Mouse (Mus musculus) lung, adult 2 months (tissue): ENCODE measurements around the gene Ddx17. TPM values are rescaled to one million over a fixed set of nuclear protein-coding genes. Genes with fewer than 3 reads are reported as not detected.
A peak's percentile ranks its signal among the peaks of the same experiment; 100 is the strongest.

Experiments
- DNase-seq: peaks from one replicate; pipeline ENCODE4 v3.0.0; 2022
- H3K4me1 ChIP-seq: fragments of 200-500 bp; 2 replicates; pipeline ENCODE4 v1.6.1; 2011; ENCODE audit warnings: low read length; ENCODE audit not compliant: control insufficient read depth, insufficient read depth
- H3K4me3 ChIP-seq: fragments of 200-500 bp; replicated peaks from 2 replicates; pipeline ENCODE3; 2011; ENCODE audit warnings: low read depth, mild to moderate bottlenecking, control low read depth, low read length; ENCODE audit errors: extremely low read depth
- CTCF ChIP-seq: fragments of 200-500 bp; IDR thresholded peaks from 2 replicates; pipeline ENCODE4 v1.5.1; 2011; ENCODE audit warnings: mild to moderate bottlenecking, low read length, control low read depth; ENCODE audit not compliant: insufficient read depth
- POLR2A ChIP-seq: fragments of 200-500 bp; IDR thresholded peaks from 2 replicates; pipeline ENCODE4 v1.6.1; 2011; ENCODE audit warnings: low read depth, mild to moderate bottlenecking, control low read depth, low read length, borderline replicate concordance; ENCODE audit errors: extremely low read depth
- WGBS: fragments of 180-500 bp; shearing (Covaris S2); methylation state at CpG from one replicate; pipeline ENCODE4 v1.1.7; 2018; 5-methylcytosine and 5-hydroxymethylcytosine counted together
- polyA plus RNA-seq: library from polyadenylated mRNA; depleted of rRNA; stranded (reverse); fragments of >200 nt; gene quantifications from 2 replicates; pipeline ENCODE4 v1.2.3, GENCODE M21; 2012; rRNA removed

Ddx17 gene
- 255 and 299 TPM in 2 replicates for polyA plus RNA-seq

DNA sequence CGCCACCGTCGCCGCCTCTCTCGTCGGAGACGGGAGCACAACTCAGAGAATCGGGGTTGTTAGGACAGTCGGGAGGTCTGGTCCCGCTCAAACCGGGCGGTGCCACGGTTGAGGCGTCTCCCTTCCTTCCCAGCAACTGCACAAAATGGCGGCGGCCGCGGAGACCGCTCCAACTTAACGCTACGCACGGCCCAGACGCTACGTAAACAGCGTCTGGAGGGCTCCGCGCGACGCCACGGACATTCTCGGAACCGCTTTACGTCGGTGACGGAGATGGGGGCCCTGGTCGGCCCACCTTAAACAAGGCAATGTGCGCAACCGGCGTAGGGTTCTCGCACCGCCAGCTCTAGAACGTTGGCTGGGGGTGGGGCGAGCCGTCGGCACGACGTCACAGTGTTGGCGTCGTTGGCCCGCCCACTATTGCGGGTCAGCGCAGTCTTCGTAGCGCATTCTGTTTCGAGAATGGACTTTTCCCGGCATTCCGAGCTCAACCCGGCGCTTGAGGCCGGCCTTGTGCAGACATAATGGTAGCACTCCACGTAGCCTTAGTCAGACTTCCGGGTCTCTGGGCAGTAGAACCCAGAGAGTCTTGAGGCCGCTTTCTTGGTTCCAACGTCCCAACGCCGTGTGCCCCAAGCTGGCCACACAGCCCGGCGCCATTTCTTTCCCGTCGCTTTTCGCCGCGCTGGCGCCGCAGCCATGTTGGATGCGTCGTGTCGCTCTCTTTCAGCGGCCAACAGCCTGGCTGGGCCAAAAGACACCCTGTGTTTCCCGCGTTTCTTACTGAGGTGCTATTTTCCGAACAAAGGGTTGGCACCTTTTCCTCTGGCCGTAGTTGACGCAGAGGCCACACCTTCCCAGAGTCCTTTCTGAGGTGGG lies at the start of gene Ddx17:
Ddx17 (minus strand) TSS at position 332 of the 879 bp plus-strand sequence.
- Histone ChIP-seq H3K4me3 (peak within 1 kb of the TSS; percentile 94), H3K4me1 (peaks cover 4% of the 10 kb centered on the region)
- TF ChIP-seq POLR2A (peak; percentile 97; the same call in 1 of the 2 replicates), CTCF (no peak)
- peak; percentile 99 for DNase-seq
- WGBS, result 2% methylated on average over 84 of the region's 84 CpGs

DNA sequence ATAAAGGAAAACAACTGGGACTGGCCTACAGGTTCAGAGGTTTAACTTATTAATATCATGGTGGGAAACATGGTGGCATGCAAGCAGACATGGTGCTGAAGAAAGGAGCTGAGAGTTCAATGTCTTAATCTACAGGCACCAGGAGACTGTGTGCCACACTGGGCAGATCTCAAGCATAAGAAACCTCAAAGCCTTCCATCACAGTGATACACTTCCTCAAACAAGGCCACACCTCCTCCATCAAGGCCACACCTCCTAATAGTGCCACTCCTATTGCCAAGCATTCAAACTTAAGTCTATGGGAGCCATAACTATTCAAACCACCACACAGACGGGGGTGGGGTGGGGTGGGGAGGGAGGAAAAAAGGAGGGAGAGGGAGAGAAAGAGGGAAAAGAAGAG lies 35.0 kb upstream of the Ddx17 start:
- 71% methylated on average over 1 of the region's 1 CpGs for WGBS
- H3K4me3 ChIP-seq, result no peak overlapping the region
- DNase-seq, result no peak
- H3K4me1 ChIP-seq, result no peaks in the 10 kb centered on the region
- TF ChIP-seq POLR2A (no peak), CTCF (no peak)

DNA sequence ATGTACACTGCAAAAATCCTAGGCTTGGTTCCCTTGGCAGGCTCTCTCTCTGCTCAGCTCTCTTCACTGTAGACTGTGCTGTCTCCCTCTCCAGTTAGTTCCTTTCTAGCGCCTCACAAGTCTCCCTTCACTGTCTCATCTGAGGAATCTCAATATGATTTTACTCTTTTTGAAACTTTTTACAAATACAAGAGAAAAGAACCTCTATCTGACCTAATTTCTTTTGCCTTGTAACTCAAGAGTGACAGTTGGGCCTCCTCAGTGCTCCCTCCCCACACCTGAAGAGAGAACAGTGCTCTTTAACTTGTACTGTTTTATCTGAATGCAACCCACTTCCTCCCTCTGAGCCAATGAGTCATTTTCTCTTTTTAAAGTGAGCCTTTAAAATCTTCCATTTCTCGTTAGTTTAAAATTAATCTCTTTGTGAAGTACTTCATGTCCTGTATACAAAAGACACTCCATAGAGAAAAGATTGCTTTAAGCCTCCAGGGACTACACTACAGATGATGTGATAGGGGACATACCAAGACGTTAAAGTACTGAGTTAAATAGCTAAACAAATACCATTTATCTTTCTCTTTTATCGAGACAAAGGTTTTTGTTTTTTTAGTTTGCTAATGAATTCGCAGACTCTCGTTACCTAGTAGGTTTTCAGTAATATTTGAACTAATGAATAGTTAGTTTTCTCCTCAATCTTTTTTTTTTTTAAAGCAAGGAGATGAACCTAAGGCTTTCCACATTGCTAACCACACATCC lies 31.3 kb upstream of the Ddx17 start:
- no peak for DNase-seq
- Histone ChIP-seq H3K4me1 (no peaks in the 10 kb centered on the region), H3K4me3 (no peak overlapping the region)
- 47% methylated on average over 6 of the region's 6 CpGs for WGBS
- TF ChIP-seq CTCF (no peak), POLR2A (no peak)

DNA sequence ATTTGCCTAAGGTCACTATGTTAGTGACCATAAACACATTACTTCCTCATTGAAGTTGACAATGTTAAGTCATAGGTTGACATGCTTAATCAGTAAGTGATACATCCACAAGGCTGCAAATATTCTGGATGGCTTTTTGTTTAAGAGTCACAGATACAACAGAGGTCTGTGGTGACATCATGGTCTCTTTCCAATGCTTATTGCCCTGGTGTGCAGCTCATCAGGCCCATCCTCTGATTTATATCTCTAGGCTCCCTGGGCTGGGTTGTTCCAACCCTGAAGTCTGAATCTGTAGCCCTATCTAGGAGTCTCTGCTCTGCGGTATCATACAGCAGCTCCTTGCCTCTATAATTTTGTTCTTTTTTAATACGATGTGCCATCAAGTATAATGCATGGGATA lies 30.4 kb upstream of the Ddx17 start:
- TF ChIP-seq CTCF (no peak), POLR2A (no peak)
- 96% methylated on average over 2 of the region's 2 CpGs for WGBS
- no peak for DNase-seq
- no peak overlapping the region for H3K4me3 ChIP-seq
- no peaks in the 10 kb centered on the region for H3K4me1 ChIP-seq

- TF ChIP-seq POLR2A (no peak), CTCF (no peak)
- Histone ChIP-seq H3K4me1 (no peaks in the 10 kb centered on the region), H3K4me3 (no peak overlapping the region)
- 55% methylated on average over 1 of the region's 1 CpGs for WGBS
- DNase-seq, result no peak
These were observed 29.1 kb upstream of the Ddx17 start for GRCm38 (mm10) chr15:79575543-79576222.

DNA sequence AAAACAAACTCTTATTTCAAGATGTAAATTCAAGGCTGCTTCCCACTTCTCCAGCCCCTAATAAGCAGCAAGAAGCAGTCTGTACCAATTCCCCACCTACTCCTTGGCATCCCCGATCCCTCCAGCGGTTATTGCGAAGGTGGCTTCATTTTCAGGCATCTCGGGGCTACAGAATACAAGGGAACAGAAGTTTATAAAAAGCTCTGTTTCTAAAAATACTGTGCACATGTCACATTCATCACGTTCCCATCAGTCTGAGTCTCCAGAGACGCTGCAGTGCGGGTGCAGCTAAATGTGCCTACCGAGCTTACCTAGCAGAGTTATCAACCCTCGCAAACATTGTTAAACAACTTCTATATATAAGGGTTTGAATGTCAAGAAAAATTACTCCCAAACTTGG lies 15.9 kb upstream of the Ddx17 start:
- H3K4me1 ChIP-seq, result no peaks in the 10 kb centered on the region
- WGBS, result 71% methylated on average over 9 of the region's 9 CpGs
- TF ChIP-seq POLR2A (no peak), CTCF (no peak)
- no peak overlapping the region for H3K4me3 ChIP-seq
- DNase-seq, result no peak

DNA sequence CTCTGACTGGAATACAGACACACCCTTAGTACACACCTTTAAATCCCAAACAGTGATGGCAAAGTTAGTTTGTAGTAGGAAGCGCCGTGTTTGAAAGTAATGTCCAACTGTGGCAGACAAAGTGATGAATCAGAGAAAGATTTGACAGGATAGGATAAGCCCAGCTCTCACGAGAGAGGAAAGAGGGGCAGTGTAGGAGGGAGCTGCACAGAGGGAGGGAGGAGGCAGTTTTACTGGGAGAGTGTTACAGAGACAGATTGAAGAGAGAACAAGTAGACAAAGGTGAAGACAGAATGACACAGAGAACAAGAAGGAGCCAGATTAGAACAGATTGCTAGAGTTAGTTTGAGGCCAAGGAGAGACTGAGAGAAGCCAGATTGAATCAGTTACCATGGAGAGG lies 13.1 kb upstream of the Ddx17 start:
- no peak overlapping the region for H3K4me3 ChIP-seq
- H3K4me1 ChIP-seq, result no peaks in the 10 kb centered on the region
- DNase-seq, result no peak
- TF ChIP-seq POLR2A (no peak), CTCF (no peak)
- WGBS, result 48% methylated on average over 3 of the region's 3 CpGs

GRCm38 (mm10) chr15:79552566-79552965 lies 6.0 kb upstream of the Ddx17 start:
- TF ChIP-seq CTCF (no peak), POLR2A (no peak)
- WGBS, result 67% methylated on average over 5 of the region's 5 CpGs
- Histone ChIP-seq H3K4me1 (no peaks in the 10 kb centered on the region), H3K4me3 (no peak overlapping the region)
- no peak for DNase-seq

- no peak for DNase-seq
- no peak for TF ChIP-seq POLR2A
- no peak for TF ChIP-seq CTCF
- 92% methylated on average over 2 of the region's 2 CpGs for WGBS
These were observed 1.7 kb upstream of the Ddx17 start for GRCm38 (mm10) chr15:79548226-79548625.

More at GRCm38 (mm10) chr15:79548226-79548625, 1.7 kb upstream of the Ddx17 start:
- Histone ChIP-seq H3K4me3 (no peak overlapping the region), H3K4me1 (peaks cover 4% of the 10 kb centered on the region)
